Mouse (Mus musculus) brain, embryonic 14.5 days (tissue): ENCODE results near the gene Pa2g4.

Source experiments
- CTCF ChIP-seq: fragments of 200-500 bp; IDR thresholded peaks from 2 replicates; pipeline ENCODE4 v1.5.1; 2012; ENCODE audit warnings: inconsistent platforms, mild to moderate bottlenecking, moderate library complexity, borderline replicate concordance; ENCODE audit not compliant: insufficient read depth, insufficient read length; ENCODE audit errors: extremely low read depth
- POLR2A ChIP-seq: fragments of 200-500 bp; IDR thresholded peaks from 2 replicates; pipeline ENCODE4 v1.6.1; 2012; ENCODE audit warnings: mild to moderate bottlenecking, inconsistent platforms, borderline replicate concordance; ENCODE audit not compliant: poor library complexity, insufficient read depth, insufficient read length, severe bottlenecking; ENCODE audit errors: extremely low read depth

DNA sequence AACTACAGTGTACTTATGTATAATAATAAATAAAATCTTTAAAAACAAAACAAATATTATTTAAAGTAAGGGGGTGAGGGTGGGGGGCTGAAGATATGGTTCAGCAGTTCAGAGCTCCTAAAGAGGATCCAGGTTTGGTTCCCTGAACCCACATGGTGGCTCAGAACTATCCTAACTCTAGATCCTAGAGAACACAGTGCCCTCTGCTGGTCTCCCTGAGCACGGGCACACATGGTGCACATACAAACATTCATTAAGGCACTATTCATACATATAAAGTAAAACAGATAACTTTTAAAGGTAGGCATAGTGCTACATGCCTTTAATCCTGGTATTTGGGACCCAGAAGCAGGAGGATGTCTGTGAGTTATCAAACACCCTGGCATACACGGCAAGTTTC, 9.3 kb upstream of the Pa2g4 start:
- TF ChIP-seq POLR2A: no peak
- peak; percentile 28; the same call in 1 of the 2 replicates for TF ChIP-seq CTCF
